Mouse (Mus musculus) MEL (cell line): ENCODE results near the gene Etv4. TPM values are rescaled to one million over a fixed set of nuclear protein-coding genes. Genes with fewer than 3 reads are reported as not detected.
A peak's percentile ranks its signal among the peaks of the same experiment; 100 is the strongest.

Source experiments
- DNase-seq: peaks from one replicate; pipeline ENCODE4 v3.0.0; 2011; ENCODE audit warnings: low read depth, low spot score
- H3K27ac ChIP-seq: 2 replicates; pipeline ENCODE4 v1.5.1; 2012; ENCODE audit warnings: low read depth, mild to moderate bottlenecking, control low read depth, low read length, moderate library complexity; ENCODE audit not compliant: control insufficient read depth
- H3K27me3 ChIP-seq, 2 experiments: fragments of 150-350 bp in 1 of 2; sonication (generic) in 1 of 2; 2 replicates each; pipeline ENCODE4 v1.6.1; 2012; ENCODE audit warnings: low read length in 2 of 2, mild to moderate bottlenecking in 2 of 2, improper control_type of control experiment in 1 of 2, moderate library complexity in 1 of 2; ENCODE audit not compliant: insufficient read depth in 2 of 2, control insufficient read depth in 1 of 2
- H3K36me3 ChIP-seq, 2 experiments: 2 replicates each; pipeline ENCODE4 v1.6.1; 2012 to 2014; ENCODE audit warnings: low read length in 2 of 2, improper control_type of control experiment in 1 of 2, inconsistent platforms in 1 of 2, mild to moderate bottlenecking in 1 of 2; ENCODE audit not compliant: insufficient read depth in 2 of 2, control insufficient read depth in 1 of 2
- H3K4me1 ChIP-seq, 2 experiments: fragments of 150-350 bp in 1 of 2; sonication (generic) in 1 of 2; 2 replicates each; pipeline ENCODE4 v1.6.1; 2012; ENCODE audit warnings: low read length in 2 of 2, improper control_type of control experiment in 1 of 2, mild to moderate bottlenecking in 1 of 2; ENCODE audit not compliant: insufficient read depth in 2 of 2, control insufficient read depth in 1 of 2
- H3K4me3 ChIP-seq, 2 experiments: fragments of 150-350 bp in 1 of 2; sonication (generic) in 1 of 2; 2 replicates each; pipeline ENCODE4 v1.5.1; 2012; ENCODE audit warnings: low read depth in 2 of 2, low read length in 2 of 2, mild to moderate bottlenecking in 2 of 2, moderate library complexity in 2 of 2, control low read depth in 1 of 2, improper control_type of control experiment in 1 of 2; ENCODE audit not compliant: control insufficient read depth in 1 of 2, insufficient read depth in 1 of 2
- H3K79me2 ChIP-seq: 2 replicates; pipeline ENCODE4 v1.6.1; 2012; ENCODE audit warnings: mild to moderate bottlenecking, low read length, moderate library complexity; ENCODE audit not compliant: control insufficient read depth, poor library complexity, insufficient read depth
- H3K9ac ChIP-seq: 2 replicates; pipeline ENCODE4 v1.6.1; 2012; ENCODE audit warnings: low read depth, mild to moderate bottlenecking, control low read depth, low read length, moderate library complexity; ENCODE audit not compliant: control insufficient read depth, poor library complexity, severe bottlenecking
- H3K9me3 ChIP-seq: fragments of 150-350 bp; sonication (generic); replicated peaks from 2 replicates; pipeline ENCODE4 v1.6.1; 2012; ENCODE audit warnings: mild to moderate bottlenecking, low read length, improper control_type of control experiment, moderate library complexity; ENCODE audit not compliant: insufficient read depth
- CHD2 ChIP-seq: IDR thresholded peaks from 2 replicates; pipeline ENCODE4 v1.6.1; 2011; ENCODE audit warnings: low read length, improper control_type of control experiment
- CTCF ChIP-seq, 3 experiments: IDR thresholded peaks in 2 of 3; conservative IDR thresholded peaks in 1 of 3; 2 replicates each; pipeline ENCODE4 v1.5.1; 2011 to 2012; ENCODE audit warnings: low read length in 3 of 3, low read depth in 2 of 3, mild to moderate bottlenecking in 2 of 3, improper control_type of control experiment in 1 of 3, inconsistent platforms in 1 of 3, mixed read lengths in 1 of 3, moderate library complexity in 1 of 3; ENCODE audit not compliant: control insufficient read depth in 1 of 3, insufficient read depth in 1 of 3, poor library complexity in 1 of 3, severe bottlenecking in 1 of 3
- EP300 ChIP-seq, 2 experiments: IDR thresholded peaks; 2 replicates each; pipeline ENCODE4 v1.6.1; 2011; ENCODE audit warnings: improper control_type of control experiment in 2 of 2, low read length in 2 of 2, low read depth in 1 of 2, mild to moderate bottlenecking in 1 of 2
- GABPA ChIP-seq: IDR thresholded peaks from 2 replicates; pipeline ENCODE4 v1.6.1; 2012; ENCODE audit warnings: low read depth, mild to moderate bottlenecking, inconsistent platforms, low read length, improper control_type of control experiment, moderate library complexity
- JUND ChIP-seq: IDR thresholded peaks from 2 replicates; pipeline ENCODE4 v1.6.1; 2011; ENCODE audit warnings: low read depth, mild to moderate bottlenecking, improper control_type of control experiment, low read length
- KAT2A ChIP-seq: conservative IDR thresholded peaks from 2 replicates; pipeline ENCODE4 v1.6.1; 2012; ENCODE audit warnings: low read depth, low read length, improper control_type of control experiment, inconsistent platforms
- MAZ ChIP-seq: IDR thresholded peaks from 2 replicates; pipeline ENCODE4 v1.6.1; 2012; ENCODE audit warnings: low read depth, mild to moderate bottlenecking, inconsistent platforms, low read length, improper control_type of control experiment
- MEF2A ChIP-seq: IDR thresholded peaks from 2 replicates; pipeline ENCODE4 v1.6.1; 2014; ENCODE audit warnings: low read depth, mild to moderate bottlenecking, inconsistent platforms, low read length, improper control_type of control experiment; ENCODE audit not compliant: poor library complexity, insufficient replicate concordance, severe bottlenecking; ENCODE audit errors: extremely low read depth
- NELFE ChIP-seq: IDR thresholded peaks from 2 replicates; pipeline ENCODE4 v1.6.1; 2011; ENCODE audit warnings: low read depth, low read length, improper control_type of control experiment
- POLR2A ChIP-seq, 2 experiments: IDR thresholded peaks; 2 replicates each; pipeline ENCODE4 v1.6.1; 2011 to 2012; ENCODE audit warnings: low read length in 2 of 2, mild to moderate bottlenecking in 2 of 2, control low read depth in 1 of 2, improper control_type of control experiment in 1 of 2, low read depth in 1 of 2, moderate library complexity in 1 of 2; ENCODE audit not compliant: control insufficient read depth in 1 of 2, insufficient read depth in 1 of 2, poor library complexity in 1 of 2
- RAD21 ChIP-seq: IDR thresholded peaks from 2 replicates; pipeline ENCODE4 v1.6.1; 2011; ENCODE audit warnings: mild to moderate bottlenecking, low read depth, low read length, improper control_type of control experiment
- SMC3 ChIP-seq: IDR thresholded peaks from 2 replicates; pipeline ENCODE4 v1.6.1; 2011; ENCODE audit warnings: low read depth, low read length, improper control_type of control experiment
- TBP ChIP-seq: IDR thresholded peaks from 2 replicates; pipeline ENCODE4 v1.8.0; 2011; ENCODE audit warnings: low read depth, low read length, improper control_type of control experiment
- USF1 ChIP-seq: IDR thresholded peaks from 2 replicates; pipeline ENCODE4 v1.6.1; 2014; ENCODE audit warnings: low read depth, mild to moderate bottlenecking, inconsistent platforms, low read length, improper control_type of control experiment, moderate library complexity
- USF2 ChIP-seq, 2 experiments: IDR thresholded peaks; 2 replicates each; pipeline ENCODE4 v1.6.1; 2011 to 2012; ENCODE audit warnings: improper control_type of control experiment in 2 of 2, low read length in 2 of 2, borderline replicate concordance in 1 of 2, inconsistent platforms in 1 of 2, low read depth in 1 of 2, mild to moderate bottlenecking in 1 of 2; ENCODE audit not compliant: insufficient read depth in 1 of 2
- ZC3H11A ChIP-seq: IDR thresholded peaks from 2 replicates; pipeline ENCODE4 v1.6.1; 2012; ENCODE audit warnings: low read depth, mild to moderate bottlenecking, inconsistent platforms, low read length, improper control_type of control experiment
- ZMIZ1 ChIP-seq: IDR thresholded peaks from 2 replicates; pipeline ENCODE4 v1.6.1; 2012; ENCODE audit warnings: low read depth, mild to moderate bottlenecking, inconsistent platforms, low read length, improper control_type of control experiment, moderate library complexity
- polyA plus RNA-seq, 2 experiments: library from polyadenylated mRNA; stranded (reverse) in 1 of 2; unstranded in 1 of 2; fragments of >175 nt in 1 of 2; fragments of >200 nt in 1 of 2; gene quantifications; 2 replicates each; pipeline versions ENCODE4 v1.2.1 to v1.2.4; 2012; ENCODE audit warnings: low replicate concordance in 2 of 2, low read depth in 1 of 2; ENCODE audit not compliant: insufficient read length in 2 of 2, insufficient read depth in 1 of 2, missing spikeins in 1 of 2
- total RNA-seq: library from RNA; depleted of rRNA; stranded (reverse); fragments of 300-350 nt; gene quantifications from 2 replicates; pipeline ENCODE4 v1.2.3, GENCODE M21; 2012

Etv4 gene
- total and polyA plus RNA-seq, 3 experiments: 16.5 to 22.1 TPM; not detected in 1

GRCm38 (mm10) chr11:101785852-101786205 is 658 bp upstream of the Etv4 start:
- H3K27ac ChIP-seq: peak overlapping the region; percentile 79
- TF ChIP-seq USF2 (IDR thresholded peaks at IDR 0.05; ENCODE audit: borderline replicate concordance in 1 of 2, insufficient read depth in 1 of 2, low read depth in 1 of 2, low read length in 2 of 2): no peak
- TF ChIP-seq GABPA: 0 out of 2 replicates have a peak, but pooled peaks have one; percentile 31
- TF ChIP-seq KAT2A: no peak
- no peak for TF ChIP-seq CTCF (IDR thresholded peaks at IDR 0.05 in 2 of 3, conservative IDR thresholded peaks at IDR 0.05 in 1 of 3; ENCODE audit: control insufficient read depth in 1 of 3, insufficient read depth in 1 of 3, low read depth in 2 of 3, low read length in 3 of 3, poor library complexity in 1 of 3, severe bottlenecking in 1 of 3)
- TF ChIP-seq ZMIZ1: no peak
- TF ChIP-seq EP300 (IDR thresholded peaks at IDR 0.05; ENCODE audit: low read depth in 1 of 2, low read length in 2 of 2): peak; percentile 14 to 23; a peak in 2 of 4 replicates
- TF ChIP-seq SMC3: no peak
- TF ChIP-seq USF1: no peak
- peak; percentile 23; the same call in 1 of the 2 replicates for TF ChIP-seq JUND
- 0 out of 2 replicates have a peak, but pooled peaks have one; percentile 12 for TF ChIP-seq MAZ
- H3K27me3 ChIP-seq: peaks cover 1 to 6% of the 10 kb centered on the region in 2 experiments; a peak in 3 of 4 replicates
- DNase-seq: no peak
- peaks cover 5 to 15% of the 10 kb centered on the region in 2 experiments; a peak in 3 of 4 replicates for H3K4me1 ChIP-seq
- H3K9ac ChIP-seq: peak overlapping the region; percentile 69
- H3K9me3 ChIP-seq: no peaks in the 10 kb centered on the region
- H3K4me3 ChIP-seq: peak overlapping the region; percentile 55 to 58
- no peaks in the 10 kb centered on the region; the same call in 1 of the 2 replicates for H3K79me2 ChIP-seq
- peaks cover 0 to 6% of the 10 kb centered on the region in 2 experiments; a peak in 2 of 4 replicates for H3K36me3 ChIP-seq

GRCm38 (mm10) chr11:101784488-101785142 is 556 bp downstream of the Etv4 start:
- Histone ChIP-seq H3K27ac (peak overlapping the region; percentile 79), H3K9ac (peak overlapping the region; percentile 78), H3K36me3 (peaks cover 0 to 6% of the 10 kb centered on the region in 2 experiments; a peak in 2 of 4 replicates), H3K79me2 (no peaks in the 10 kb centered on the region; the same call in 1 of the 2 replicates), H3K27me3 (peaks cover 0 to 1% of the 10 kb centered on the region in 2 experiments; a peak in 3 of 4 replicates), H3K4me3 (peak overlapping the region; percentile 73 to 82), H3K9me3 (no peaks in the 10 kb centered on the region), H3K4me1 (peaks cover 5 to 15% of the 10 kb centered on the region in 2 experiments; a peak in 3 of 4 replicates)
- no peak for TF ChIP-seq MEF2A
- no peak for TF ChIP-seq ZC3H11A
- no peak for TF ChIP-seq CHD2
- TF ChIP-seq NELFE: no peak
- TF ChIP-seq TBP: no peak
- TF ChIP-seq ZMIZ1: no peak
- no peak for TF ChIP-seq RAD21
- peak in 1 of 2 experiments; percentile 76; a peak in 2 of 4 replicates for TF ChIP-seq POLR2A (IDR thresholded peaks at IDR 0.05; ENCODE audit: control insufficient read depth in 1 of 2, insufficient read depth in 1 of 2, low read depth in 1 of 2, low read length in 2 of 2, poor library complexity in 1 of 2)
- peak; percentile 87 for DNase-seq
